Mouse (Mus musculus): ENCODE results near the gene AU018091. TPM values are rescaled to one million over a fixed set of nuclear protein-coding genes. Genes with fewer than 3 reads are reported as not detected.

Gene AU018091
- polyA plus RNA-seq, 1 experiment from 2014 or later = not detected

GRCm38 (mm10) chr7:3204628-3205027 is 35.6 kb upstream of the AU018091 start:
- Histone ChIP-seq H3K4me3 (ENCODE audit: low read depth, low read length) (no peak overlapping the region), H3K27ac (ENCODE audit: low read depth) (no peak overlapping the region), H3K4me1 (replicated peaks; ENCODE audit: control insufficient read depth, insufficient read depth, low read length) (no peaks in the 10 kb centered on the region), H3K27me3 (replicated peaks; ENCODE audit: control insufficient read depth, insufficient read depth, low read length) (no peaks in the 10 kb centered on the region), H3K36me3 (ENCODE audit: control insufficient read depth, insufficient read depth, low read length) (no peaks in the 10 kb centered on the region), H3K4me2 (ENCODE audit: low read length) (no peak overlapping the region), H3K9me3 (ENCODE audit: control insufficient read depth, low read length) (no peaks in the 10 kb centered on the region), H3K9ac (ENCODE audit: low read length) (no peak overlapping the region)
- WGBS = 84% methylated on average over 4 of the region's 4 CpGs
- no peak for DNase-seq (ENCODE audit: low spot score)
- no peak for ATAC-seq (replicated peaks; ENCODE audit: low FRiP score, low TSS enrichment, low read depth)

- no peak overlapping the region for H3K4me2 ChIP-seq (ENCODE audit: low read length)
- 8% methylated on average over 3 of the region's 3 CpGs for WGBS
- H3K9ac ChIP-seq (ENCODE audit: low read length) = no peak overlapping the region
These were observed 34.9 kb upstream of the AU018091 start for GRCm38 (mm10) chr7:3203890-3204289.

DNA sequence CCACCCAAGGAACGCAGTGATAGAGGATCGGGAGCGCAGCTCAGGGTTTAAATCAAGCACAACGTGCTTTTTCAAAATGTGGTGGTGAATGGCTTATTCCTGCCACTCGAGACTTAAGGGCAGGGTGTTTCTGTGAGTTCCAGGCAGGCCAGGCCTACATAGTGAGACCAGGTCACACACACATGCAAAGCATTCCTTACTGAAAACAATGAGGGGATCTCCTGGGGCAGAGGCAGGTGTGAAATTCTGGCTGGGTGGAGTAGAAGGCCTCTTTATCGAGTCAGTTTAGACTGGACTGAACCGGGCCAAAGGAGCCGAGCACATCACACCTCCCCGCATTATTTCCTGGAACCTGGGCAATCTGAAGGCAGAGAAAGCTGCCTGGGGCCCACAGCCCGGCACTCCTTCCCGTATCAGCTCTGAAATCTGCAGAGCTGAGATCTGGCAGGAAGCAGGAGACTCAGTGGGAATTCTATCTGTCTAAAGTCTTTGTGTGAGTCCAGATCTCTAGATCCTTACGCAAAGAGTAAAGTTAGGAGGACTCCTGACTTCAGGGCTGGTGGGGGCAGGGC is 32.2 kb upstream of the AU018091 start:
- 25% methylated on average over 12 of the region's 12 CpGs for WGBS
- Histone ChIP-seq H3K36me3 (ENCODE audit: control insufficient read depth, insufficient read depth, low read length) (no peaks in the 10 kb centered on the region), H3K9me3 (ENCODE audit: control insufficient read depth, low read length) (no peaks in the 10 kb centered on the region), H3K27ac (ENCODE audit: low read depth) (no peak overlapping the region), H3K4me1 (replicated peaks; ENCODE audit: control insufficient read depth, insufficient read depth, low read length) (no peaks in the 10 kb centered on the region), H3K4me2 (ENCODE audit: low read length) (no peak overlapping the region), H3K9ac (ENCODE audit: low read length) (no peak overlapping the region), H3K27me3 (replicated peaks; ENCODE audit: control insufficient read depth, insufficient read depth, low read length) (no peaks in the 10 kb centered on the region), H3K4me3 (ENCODE audit: low read depth, low read length) (no peak overlapping the region)
- DNase-seq (ENCODE audit: low spot score) (no peak), ATAC-seq (replicated peaks; ENCODE audit: low FRiP score, low TSS enrichment, low read depth) (no peak)

More at GRCm38 (mm10) chr7:3203890-3204289, 34.9 kb upstream of the AU018091 start:
- DNase-seq (ENCODE audit: low spot score) = no peak
- no peak for ATAC-seq (replicated peaks; ENCODE audit: low FRiP score, low TSS enrichment, low read depth)
- no peaks in the 10 kb centered on the region for H3K27me3 ChIP-seq (replicated peaks; ENCODE audit: control insufficient read depth, insufficient read depth, low read length)
- no peak overlapping the region for H3K27ac ChIP-seq (ENCODE audit: low read depth)
- H3K36me3 ChIP-seq (ENCODE audit: control insufficient read depth, insufficient read depth, low read length) = no peaks in the 10 kb centered on the region
- H3K4me1 ChIP-seq (replicated peaks; ENCODE audit: control insufficient read depth, insufficient read depth, low read length) = no peaks in the 10 kb centered on the region
- H3K9me3 ChIP-seq (ENCODE audit: control insufficient read depth, low read length) = no peaks in the 10 kb centered on the region
- no peak overlapping the region for H3K4me3 ChIP-seq (ENCODE audit: low read depth, low read length)

- Histone ChIP-seq H3K27ac (ENCODE audit: low read depth) (no peak overlapping the region), H3K9ac (ENCODE audit: low read length) (no peak overlapping the region), H3K4me2 (ENCODE audit: low read length) (no peak overlapping the region), H3K4me1 (replicated peaks; ENCODE audit: control insufficient read depth, insufficient read depth, low read length) (no peaks in the 10 kb centered on the region), H3K36me3 (ENCODE audit: control insufficient read depth, insufficient read depth, low read length) (no peaks in the 10 kb centered on the region), H3K9me3 (ENCODE audit: control insufficient read depth, low read length) (no peaks in the 10 kb centered on the region), H3K4me3 (ENCODE audit: low read depth, low read length) (no peak overlapping the region), H3K27me3 (replicated peaks; ENCODE audit: control insufficient read depth, insufficient read depth, low read length) (no peaks in the 10 kb centered on the region)
- DNase-seq (ENCODE audit: low spot score) (no peak), ATAC-seq (replicated peaks; ENCODE audit: low FRiP score, low TSS enrichment, low read depth) (no peak)
- WGBS = 49% methylated on average over 11 of the region's 11 CpGs
These were observed 29.9 kb upstream of the AU018091 start for GRCm38 (mm10) chr7:3198884-3199283.

- no peaks in the 10 kb centered on the region for H3K9me3 ChIP-seq (ENCODE audit: control insufficient read depth, low read length)
- no peak overlapping the region for H3K4me2 ChIP-seq (ENCODE audit: low read length)
- 77% methylated on average over 5 of the region's 5 CpGs for WGBS
- no peak overlapping the region for H3K27ac ChIP-seq (ENCODE audit: low read depth)
- H3K4me3 ChIP-seq (ENCODE audit: low read depth, low read length) = no peak overlapping the region
- no peak overlapping the region for H3K9ac ChIP-seq (ENCODE audit: low read length)
- no peaks in the 10 kb centered on the region for H3K4me1 ChIP-seq (replicated peaks; ENCODE audit: control insufficient read depth, insufficient read depth, low read length)
- H3K27me3 ChIP-seq (replicated peaks; ENCODE audit: control insufficient read depth, insufficient read depth, low read length) = no peaks in the 10 kb centered on the region
- no peak for ATAC-seq (replicated peaks; ENCODE audit: low FRiP score, low TSS enrichment, low read depth)
- H3K36me3 ChIP-seq (ENCODE audit: control insufficient read depth, insufficient read depth, low read length) = no peaks in the 10 kb centered on the region
- DNase-seq (ENCODE audit: low spot score) = no peak
These were observed 26.8 kb upstream of the AU018091 start for GRCm38 (mm10) chr7:3195850-3196249.

DNA sequence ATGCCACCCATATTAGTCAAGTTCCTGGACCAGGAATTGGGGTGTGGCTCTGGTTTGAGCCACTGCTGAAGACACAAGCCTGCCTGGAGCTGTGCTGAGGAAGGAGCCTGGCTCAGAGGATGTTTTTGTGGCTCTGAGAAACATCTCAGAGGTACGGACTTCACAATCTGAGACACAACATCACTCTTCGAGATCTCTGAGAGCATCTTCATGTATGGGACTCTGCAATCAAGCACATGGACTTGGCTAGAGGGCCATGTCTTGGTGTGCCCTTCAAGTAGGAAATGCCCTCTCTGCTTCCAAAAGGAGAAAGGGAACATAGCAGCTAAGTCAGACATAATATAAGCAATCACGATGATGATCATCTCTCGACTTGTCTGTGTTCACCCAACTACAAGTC is 25.5 kb upstream of the AU018091 start:
- H3K9ac ChIP-seq (ENCODE audit: low read length) = no peak overlapping the region
- H3K27me3 ChIP-seq (replicated peaks; ENCODE audit: control insufficient read depth, insufficient read depth, low read length) = no peaks in the 10 kb centered on the region
- ATAC-seq (replicated peaks; ENCODE audit: low FRiP score, low TSS enrichment, low read depth) (no peak), DNase-seq (ENCODE audit: low spot score) (no peak)
- 91% methylated on average over 4 of the region's 4 CpGs for WGBS
- no peak overlapping the region for H3K4me2 ChIP-seq (ENCODE audit: low read length)
- H3K9me3 ChIP-seq (ENCODE audit: control insufficient read depth, low read length) = no peaks in the 10 kb centered on the region
- H3K4me1 ChIP-seq (replicated peaks; ENCODE audit: control insufficient read depth, insufficient read depth, low read length) = no peaks in the 10 kb centered on the region
- no peak overlapping the region for H3K4me3 ChIP-seq (ENCODE audit: low read depth, low read length)
- H3K27ac ChIP-seq (ENCODE audit: low read depth) = no peak overlapping the region
- H3K36me3 ChIP-seq (ENCODE audit: control insufficient read depth, insufficient read depth, low read length) = no peaks in the 10 kb centered on the region

GRCm38 (mm10) chr7:3193905-3194304 is 24.9 kb upstream of the AU018091 start:
- DNase-seq (ENCODE audit: low spot score) (no peak), ATAC-seq (replicated peaks; ENCODE audit: low FRiP score, low TSS enrichment, low read depth) (no peak)

GRCm38 (mm10) chr7:3193049-3193632 is 24.1 kb upstream of the AU018091 start:
- no peak for DNase-seq (ENCODE audit: low spot score)
- no peak for ATAC-seq (replicated peaks; ENCODE audit: low FRiP score, low TSS enrichment, low read depth)

More at GRCm38 (mm10) chr7:3193905-3194304, 24.9 kb upstream of the AU018091 start:
- 16% methylated on average over 5 of the region's 6 CpGs for WGBS
- Histone ChIP-seq H3K4me2 (ENCODE audit: low read length) (no peak overlapping the region), H3K4me3 (ENCODE audit: low read depth, low read length) (no peak overlapping the region), H3K36me3 (ENCODE audit: control insufficient read depth, insufficient read depth, low read length) (no peaks in the 10 kb centered on the region), H3K9ac (ENCODE audit: low read length) (no peak overlapping the region), H3K27me3 (replicated peaks; ENCODE audit: control insufficient read depth, insufficient read depth, low read length) (no peaks in the 10 kb centered on the region), H3K4me1 (replicated peaks; ENCODE audit: control insufficient read depth, insufficient read depth, low read length) (no peaks in the 10 kb centered on the region), H3K9me3 (ENCODE audit: control insufficient read depth, low read length) (no peaks in the 10 kb centered on the region), H3K27ac (ENCODE audit: low read depth) (no peak overlapping the region)

DNA sequence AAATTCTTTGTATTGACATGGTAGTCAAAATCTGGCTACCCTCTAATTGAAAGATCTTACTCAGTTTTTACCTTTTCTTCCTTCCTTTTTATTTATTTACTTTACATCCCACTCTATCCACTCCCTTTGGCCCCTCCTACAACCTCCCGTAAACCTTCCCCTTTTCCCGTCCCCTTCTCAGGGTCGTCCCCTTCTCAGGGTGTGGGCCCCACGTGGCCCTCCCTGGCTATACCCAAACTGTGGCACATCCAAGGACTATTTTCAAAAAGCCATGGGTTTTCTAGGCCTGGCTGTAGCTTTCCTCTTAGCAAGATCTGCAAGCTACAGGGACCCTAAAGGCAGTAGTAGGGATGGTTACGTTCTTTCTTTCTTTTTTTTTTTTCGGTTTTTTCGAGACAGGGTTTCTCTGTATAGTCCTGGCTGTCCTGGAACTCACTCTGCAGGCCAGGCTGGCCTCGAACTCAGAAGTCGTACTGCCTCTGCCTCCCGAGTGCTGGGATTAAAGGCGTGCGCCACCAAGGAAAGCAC is 23.0 kb upstream of the AU018091 start:
- no peaks in the 10 kb centered on the region for H3K27me3 ChIP-seq (replicated peaks; ENCODE audit: control insufficient read depth, insufficient read depth, low read length)
- H3K36me3 ChIP-seq (ENCODE audit: control insufficient read depth, insufficient read depth, low read length) = no peaks in the 10 kb centered on the region
- WGBS = 91% methylated on average over 12 of the region's 12 CpGs
- DNase-seq (ENCODE audit: low spot score) (no peak), ATAC-seq (replicated peaks; ENCODE audit: low FRiP score, low TSS enrichment, low read depth) (no peak)
- H3K27ac ChIP-seq (ENCODE audit: low read depth) = no peak overlapping the region
- H3K4me3 ChIP-seq (ENCODE audit: low read depth, low read length) = no peak overlapping the region
- H3K4me1 ChIP-seq (replicated peaks; ENCODE audit: control insufficient read depth, insufficient read depth, low read length) = no peaks in the 10 kb centered on the region
- no peak overlapping the region for H3K4me2 ChIP-seq (ENCODE audit: low read length)
- no peaks in the 10 kb centered on the region for H3K9me3 ChIP-seq (ENCODE audit: control insufficient read depth, low read length)
- no peak overlapping the region for H3K9ac ChIP-seq (ENCODE audit: low read length)

More at GRCm38 (mm10) chr7:3193049-3193632, 24.1 kb upstream of the AU018091 start:
- Histone ChIP-seq H3K27me3 (replicated peaks; ENCODE audit: control insufficient read depth, insufficient read depth, low read length) (no peaks in the 10 kb centered on the region), H3K4me2 (ENCODE audit: low read length) (no peak overlapping the region), H3K9me3 (ENCODE audit: control insufficient read depth, low read length) (no peaks in the 10 kb centered on the region), H3K4me1 (replicated peaks; ENCODE audit: control insufficient read depth, insufficient read depth, low read length) (no peaks in the 10 kb centered on the region), H3K27ac (ENCODE audit: low read depth) (no peak overlapping the region), H3K36me3 (ENCODE audit: control insufficient read depth, insufficient read depth, low read length) (no peaks in the 10 kb centered on the region), H3K4me3 (ENCODE audit: low read depth, low read length) (no peak overlapping the region), H3K9ac (ENCODE audit: low read length) (no peak overlapping the region)
- WGBS = 87% methylated on average over 4 of the region's 4 CpGs
